Mouse (Mus musculus): ENCODE results near the gene AC170998.1. TPM values are rescaled to one million over a fixed set of nuclear protein-coding genes. Genes with fewer than 3 reads are reported as not detected.
A peak's percentile ranks its signal among the peaks of the same experiment; 100 is the strongest.
"Not testable (repeated sequence)": the region's sequence is repeated elsewhere in the genome, so short reads cannot be mapped to it uniquely, and the experiment has no call there.

The AC170998.1 gene
- polyA plus RNA-seq, 1 experiment from 2014 or later: 2.7 TPM

DNA sequence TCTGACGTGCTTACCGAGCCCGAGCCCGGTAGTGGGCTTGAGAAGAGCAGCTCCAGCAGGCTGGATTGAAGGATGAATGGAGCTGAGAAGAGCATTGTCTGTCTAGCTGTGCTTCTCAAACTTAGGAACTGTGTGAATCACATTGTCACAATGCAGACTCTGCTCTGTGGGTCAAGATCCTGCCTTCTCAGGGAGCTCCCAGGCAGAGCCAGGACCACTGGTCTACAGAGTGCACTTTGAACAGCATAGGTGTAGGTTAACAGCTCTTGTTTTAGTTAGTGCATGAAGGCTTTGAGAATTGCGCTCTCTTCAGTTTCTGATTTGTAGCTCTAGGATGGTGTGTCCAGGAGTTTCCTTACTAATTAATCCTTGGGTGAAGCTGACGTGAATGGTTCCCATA is 14.6 kb upstream of the AC170998.1 start:
- H3K4me2 ChIP-seq (ENCODE audit: low read depth, low read length): no peak overlapping the region
- H3K9ac ChIP-seq (ENCODE audit: low read length): no peak overlapping the region
- 84% methylated on average over 6 of the region's 6 CpGs for WGBS
- H3K36me3 ChIP-seq (ENCODE audit: control insufficient read depth, insufficient read depth, low read length): peaks cover 17% of the 10 kb centered on the region
- no peak for ATAC-seq (ENCODE audit: low read depth)
- H3K4me1 ChIP-seq (replicated peaks; ENCODE audit: control insufficient read depth, insufficient read depth, low read length): peaks cover 22% of the 10 kb centered on the region
- H3K27ac ChIP-seq (ENCODE audit: low read length): no peak overlapping the region
- H3K27me3 ChIP-seq (ENCODE audit: control insufficient read depth, insufficient read depth, low read depth, low read length): no peaks in the 10 kb centered on the region
- H3K9me3 ChIP-seq (ENCODE audit: control insufficient read depth, low read length): no peaks in the 10 kb centered on the region
- no peak overlapping the region for H3K4me3 ChIP-seq (ENCODE audit: low read length)

DNA sequence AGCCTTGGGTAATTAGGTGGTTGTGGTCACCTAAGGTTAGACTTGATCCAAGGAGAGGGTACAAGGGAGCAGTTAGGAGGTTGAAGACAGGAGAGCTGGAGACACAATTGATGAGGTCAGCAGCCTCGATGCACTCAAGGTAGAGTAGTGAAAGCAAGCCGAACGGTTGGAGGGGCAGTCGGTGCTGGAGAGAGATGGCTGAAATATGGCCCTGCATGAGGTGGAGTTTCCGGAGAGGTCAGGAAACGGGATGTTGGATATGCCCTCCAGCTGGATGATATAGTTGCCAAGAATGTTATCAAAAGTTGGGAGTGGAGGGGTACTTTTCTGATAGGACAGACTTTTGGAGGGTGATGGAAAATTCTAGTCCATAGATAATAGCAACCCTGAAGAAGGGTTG is 13.6 kb upstream of the AC170998.1 start:
- Histone ChIP-seq H3K4me1 (replicated peaks; ENCODE audit: control insufficient read depth, insufficient read depth, low read length) (peaks cover 17% of the 10 kb centered on the region), H3K9ac (ENCODE audit: low read length) (no peak overlapping the region), H3K27me3 (ENCODE audit: control insufficient read depth, insufficient read depth, low read depth, low read length) (no peaks in the 10 kb centered on the region), H3K36me3 (ENCODE audit: control insufficient read depth, insufficient read depth, low read length) (peaks cover 21% of the 10 kb centered on the region), H3K4me3 (ENCODE audit: low read length) (no peak overlapping the region), H3K27ac (ENCODE audit: low read length) (peak overlapping the region; percentile 27; the same call in 1 of the 2 replicates), H3K4me2 (ENCODE audit: low read depth, low read length) (no peak overlapping the region), H3K9me3 (ENCODE audit: control insufficient read depth, low read length) (no peaks in the 10 kb centered on the region)
- 35% methylated on average over 6 of the region's 6 CpGs for WGBS
- no peak for ATAC-seq (ENCODE audit: low read depth)

DNA sequence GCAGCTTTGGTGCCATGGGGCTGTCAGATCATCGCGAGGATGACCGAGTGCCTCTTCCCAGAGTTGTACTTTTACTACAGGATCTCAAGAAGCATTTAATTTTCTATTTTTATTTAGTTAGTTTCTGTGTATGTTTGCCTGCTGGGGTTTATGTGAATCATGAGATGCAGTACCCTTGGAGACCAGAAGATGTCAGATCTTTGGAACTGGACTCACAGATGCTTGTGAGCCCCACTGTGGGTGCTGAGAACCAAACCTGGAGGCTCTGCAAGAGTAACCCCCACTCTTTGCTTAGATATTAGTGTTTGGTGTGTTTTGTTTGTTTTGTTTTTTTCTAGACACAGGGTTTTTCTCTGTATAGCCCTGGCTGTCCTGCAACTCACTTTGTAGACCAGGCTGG is 11.9 kb upstream of the AC170998.1 start:
- no peaks in the 10 kb centered on the region for H3K27me3 ChIP-seq (ENCODE audit: control insufficient read depth, insufficient read depth, low read depth, low read length)
- no peak overlapping the region for H3K9ac ChIP-seq (ENCODE audit: low read length)
- ATAC-seq (ENCODE audit: low read depth): no peak
- peaks cover 16% of the 10 kb centered on the region for H3K4me1 ChIP-seq (replicated peaks; ENCODE audit: control insufficient read depth, insufficient read depth, low read length)
- no peak overlapping the region for H3K4me3 ChIP-seq (ENCODE audit: low read length)
- no peak overlapping the region for H3K4me2 ChIP-seq (ENCODE audit: low read depth, low read length)
- 98% methylated on average over 3 of the region's 3 CpGs for WGBS
- H3K27ac ChIP-seq (ENCODE audit: low read length): no peak overlapping the region
- H3K36me3 ChIP-seq (ENCODE audit: control insufficient read depth, insufficient read depth, low read length): peaks cover 26% of the 10 kb centered on the region
- no peaks in the 10 kb centered on the region for H3K9me3 ChIP-seq (ENCODE audit: control insufficient read depth, low read length)

DNA sequence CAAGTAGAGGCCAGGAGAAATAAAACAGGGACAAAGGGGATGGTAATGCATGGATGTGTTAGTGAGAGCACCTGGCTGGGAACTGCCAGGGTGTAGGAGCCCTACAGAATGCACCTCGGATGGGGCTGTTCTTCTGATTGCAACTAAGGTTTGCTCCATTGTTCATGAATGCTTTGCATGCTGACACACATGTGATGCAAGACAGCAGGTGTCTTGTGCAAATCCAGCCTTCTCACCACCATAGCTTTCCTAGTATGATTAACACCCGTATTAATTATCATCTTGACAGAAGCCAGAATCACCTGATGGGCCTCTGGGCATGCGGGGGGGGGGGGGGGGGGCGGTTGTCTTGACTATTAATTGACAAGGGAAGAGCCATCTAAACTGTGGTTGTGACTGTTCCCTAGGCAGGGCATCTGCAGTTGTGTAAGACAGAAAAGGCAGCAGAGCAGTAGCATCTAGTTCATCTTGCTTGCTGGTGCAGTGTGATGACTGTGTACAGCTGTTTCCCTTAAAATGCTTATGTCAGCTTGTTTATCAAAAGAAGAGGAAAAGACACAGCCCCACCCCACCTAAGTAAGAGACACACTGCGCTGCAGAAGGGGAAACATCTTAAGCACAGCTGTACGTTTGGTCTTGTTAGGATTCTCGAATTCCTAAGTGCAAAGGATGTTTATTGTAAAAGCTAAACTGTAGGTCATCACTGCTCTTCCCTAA is 9.9 kb upstream of the AC170998.1 start:
- Histone ChIP-seq H3K27me3 (ENCODE audit: control insufficient read depth, insufficient read depth, low read depth, low read length) (no peaks in the 10 kb centered on the region), H3K27ac (ENCODE audit: low read length) (no peak overlapping the region), H3K36me3 (ENCODE audit: control insufficient read depth, insufficient read depth, low read length) (peaks cover 32% of the 10 kb centered on the region), H3K9me3 (ENCODE audit: control insufficient read depth, low read length) (no peaks in the 10 kb centered on the region), H3K4me3 (ENCODE audit: low read length) (no peak overlapping the region), H3K9ac (ENCODE audit: low read length) (no peak overlapping the region), H3K4me2 (ENCODE audit: low read depth, low read length) (no peak overlapping the region), H3K4me1 (replicated peaks; ENCODE audit: control insufficient read depth, insufficient read depth, low read length) (peaks cover 18% of the 10 kb centered on the region)
- 60% methylated on average over 7 of the region's 7 CpGs for WGBS
- 0 out of 2 replicates have a peak, but pooled peaks have one; percentile 40 for ATAC-seq (ENCODE audit: low read depth)

DNA sequence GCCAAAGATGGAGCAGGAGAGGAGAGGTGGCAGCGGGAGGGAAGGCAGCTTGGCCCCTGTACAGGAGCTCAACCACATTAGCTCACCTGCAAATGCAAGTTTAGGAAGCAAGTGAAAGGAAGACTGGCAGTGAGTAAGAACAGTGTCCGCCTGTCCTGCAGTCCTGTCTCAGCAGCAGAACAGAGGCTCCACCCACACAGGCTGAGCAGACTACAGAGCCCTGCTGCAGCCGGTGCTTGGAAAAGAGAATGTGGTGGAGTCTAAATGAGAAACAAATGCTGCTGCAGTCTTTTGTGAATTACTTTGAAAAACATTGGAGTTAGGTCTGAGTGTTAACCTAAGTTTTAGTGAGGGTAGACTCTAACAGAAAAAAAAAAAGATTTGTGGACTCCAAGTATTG is 8.3 kb upstream of the AC170998.1 start:
- Histone ChIP-seq H3K27ac (ENCODE audit: low read length) (no peak overlapping the region), H3K36me3 (ENCODE audit: control insufficient read depth, insufficient read depth, low read length) (peaks cover 32% of the 10 kb centered on the region)

DNA sequence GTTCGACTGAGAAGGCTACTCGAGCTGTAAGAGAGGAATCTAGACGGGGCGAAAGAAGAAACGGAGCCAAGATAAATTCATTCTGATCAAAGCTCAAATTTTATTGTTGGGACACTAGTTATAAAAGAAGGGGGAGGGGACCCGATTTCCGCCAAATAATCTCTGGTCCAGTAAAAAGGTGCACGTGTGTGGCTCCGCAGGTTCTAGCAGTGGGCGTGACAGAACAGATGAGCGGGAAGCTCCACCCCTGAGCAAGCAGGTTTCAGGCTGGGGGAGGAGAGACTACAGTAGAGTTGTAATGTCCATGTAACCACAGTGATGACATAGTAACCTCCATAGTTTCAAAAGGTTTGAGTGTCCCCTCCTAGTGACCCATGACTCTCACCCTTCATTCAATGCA is 1.6 kb downstream of the AC170998.1 start:
- H3K27me3 ChIP-seq (ENCODE audit: control insufficient read depth, insufficient read depth, low read depth, low read length); ATAC-seq (ENCODE audit: low read depth); H3K9ac ChIP-seq (ENCODE audit: low read length); H3K4me3 ChIP-seq (ENCODE audit: low read length); H3K4me1 ChIP-seq (replicated peaks; ENCODE audit: control insufficient read depth, insufficient read depth, low read length); H3K9me3 ChIP-seq (ENCODE audit: control insufficient read depth, low read length); H3K4me2 ChIP-seq (ENCODE audit: low read depth, low read length); H3K27ac ChIP-seq (ENCODE audit: low read length): not testable (repeated sequence)
- WGBS: 89% methylated on average over 11 of the region's 11 CpGs
- H3K36me3 ChIP-seq (ENCODE audit: control insufficient read depth, insufficient read depth, low read length): peaks cover 53% of the 10 kb centered on the region

More for the DNA sequence above, 8.3 kb upstream of the AC170998.1 start:
- 60% methylated on average over 3 of the region's 3 CpGs for WGBS
- Histone ChIP-seq H3K27me3 (ENCODE audit: control insufficient read depth, insufficient read depth, low read depth, low read length) (no peaks in the 10 kb centered on the region), H3K4me1 (replicated peaks; ENCODE audit: control insufficient read depth, insufficient read depth, low read length) (peaks cover 14% of the 10 kb centered on the region), H3K9ac (ENCODE audit: low read length) (no peak overlapping the region), H3K4me3 (ENCODE audit: low read length) (no peak overlapping the region), H3K9me3 (ENCODE audit: control insufficient read depth, low read length) (no peaks in the 10 kb centered on the region), H3K4me2 (ENCODE audit: low read depth, low read length) (no peak overlapping the region)
- ATAC-seq (ENCODE audit: low read depth): no peak

DNA sequence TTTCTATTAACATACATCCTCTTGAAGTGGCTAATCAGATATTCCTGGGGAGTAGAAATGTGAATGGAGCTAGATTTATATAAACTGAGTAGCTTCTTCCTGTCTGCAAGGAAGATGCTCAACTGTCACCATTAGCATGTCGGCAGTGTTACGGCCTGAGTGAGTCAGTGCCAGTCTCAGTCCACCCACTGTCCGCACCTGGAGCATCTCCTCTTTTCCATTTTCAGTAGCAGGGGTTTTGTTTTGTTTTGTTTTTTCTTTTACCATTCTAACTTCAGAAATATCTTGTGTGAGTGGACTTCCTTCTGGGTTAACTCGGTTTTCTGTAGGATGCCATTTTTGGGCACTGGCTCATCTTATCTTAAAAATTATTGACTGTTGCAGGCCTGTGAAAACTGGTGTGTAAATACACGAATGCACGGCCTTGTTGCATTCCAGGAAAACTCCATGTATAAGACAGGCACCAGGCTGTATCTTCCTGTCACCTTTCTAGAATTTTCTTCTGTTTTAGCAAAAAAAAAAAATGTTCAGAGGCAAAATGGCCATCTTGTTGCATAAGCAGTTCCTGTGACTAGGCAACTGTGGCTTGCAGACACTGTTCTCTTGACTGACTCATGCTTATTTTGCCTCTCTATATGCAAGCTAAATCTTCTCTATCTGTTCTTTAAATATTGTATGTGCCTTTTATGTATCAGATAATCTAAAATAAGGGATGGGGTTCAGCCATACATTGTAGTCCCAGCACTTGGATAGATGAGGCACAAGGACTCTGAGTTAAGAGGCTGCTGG is 9.6 kb downstream of the AC170998.1 start:
- WGBS: 75% methylated on average over 6 of the region's 6 CpGs
- no peaks in the 10 kb centered on the region for H3K27me3 ChIP-seq (ENCODE audit: control insufficient read depth, insufficient read depth, low read depth, low read length)
- ATAC-seq (ENCODE audit: low read depth): no peak
- no peak overlapping the region for H3K4me3 ChIP-seq (ENCODE audit: low read length)
- no peaks in the 10 kb centered on the region for H3K4me1 ChIP-seq (replicated peaks; ENCODE audit: control insufficient read depth, insufficient read depth, low read length)
- H3K27ac ChIP-seq (ENCODE audit: low read length): no peak overlapping the region
- no peak overlapping the region for H3K9ac ChIP-seq (ENCODE audit: low read length)
- peaks cover 30% of the 10 kb centered on the region for H3K36me3 ChIP-seq (ENCODE audit: control insufficient read depth, insufficient read depth, low read length)
- H3K9me3 ChIP-seq (ENCODE audit: control insufficient read depth, low read length): no peaks in the 10 kb centered on the region
- no peak overlapping the region for H3K4me2 ChIP-seq (ENCODE audit: low read depth, low read length)

DNA sequence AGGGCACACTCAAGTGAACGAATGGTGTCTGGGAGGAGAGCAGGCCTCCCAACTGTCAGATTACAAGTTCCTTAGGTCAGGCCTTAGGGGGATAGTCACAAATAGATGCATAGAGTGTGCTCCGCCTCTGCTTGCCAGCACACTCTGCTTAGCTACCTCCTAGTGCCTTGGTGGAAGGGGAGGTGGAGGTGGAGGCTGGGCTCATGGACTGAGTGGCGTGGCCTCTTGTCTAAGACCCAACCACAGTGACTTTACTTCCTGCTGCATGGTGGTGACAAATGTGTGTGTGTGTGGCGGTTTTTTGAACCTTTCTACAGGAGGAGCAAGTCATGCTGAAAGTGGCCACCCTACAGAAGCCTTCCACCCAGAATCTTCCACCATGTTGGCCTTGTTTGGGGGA is 10.6 kb downstream of the AC170998.1 start:
- H3K4me3 ChIP-seq (ENCODE audit: low read length): no peak overlapping the region
- ATAC-seq (ENCODE audit: low read depth): no peak
- no peaks in the 10 kb centered on the region for H3K4me1 ChIP-seq (replicated peaks; ENCODE audit: control insufficient read depth, insufficient read depth, low read length)
- H3K4me2 ChIP-seq (ENCODE audit: low read depth, low read length): no peak overlapping the region
- peaks cover 28% of the 10 kb centered on the region for H3K36me3 ChIP-seq (ENCODE audit: control insufficient read depth, insufficient read depth, low read length)
- H3K9ac ChIP-seq (ENCODE audit: low read length): no peak overlapping the region
- no peaks in the 10 kb centered on the region for H3K9me3 ChIP-seq (ENCODE audit: control insufficient read depth, low read length)
- no peaks in the 10 kb centered on the region for H3K27me3 ChIP-seq (ENCODE audit: control insufficient read depth, insufficient read depth, low read depth, low read length)
- no peak overlapping the region for H3K27ac ChIP-seq (ENCODE audit: low read length)
- WGBS: 71% methylated on average over 4 of the region's 4 CpGs

DNA sequence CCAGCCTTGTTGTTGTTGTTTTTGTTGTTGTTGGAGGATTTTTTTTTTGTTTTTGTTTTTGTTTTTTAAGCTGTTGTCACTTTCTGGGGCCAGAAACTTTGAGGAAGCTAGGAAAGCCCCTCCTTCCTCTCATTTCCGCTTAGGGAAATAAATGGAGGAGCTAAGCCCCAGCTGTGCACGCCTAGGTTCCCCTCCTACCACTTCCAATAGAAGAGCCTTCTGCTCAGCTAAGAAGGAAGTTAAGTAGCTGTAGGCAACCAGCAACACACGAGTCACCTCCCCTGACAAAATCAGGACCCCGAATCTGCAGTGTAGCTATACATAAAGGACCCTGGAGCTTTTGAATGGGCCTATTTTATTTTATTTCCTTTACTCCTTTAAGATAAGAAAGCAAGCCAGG is 12.1 kb downstream of the AC170998.1 start:
- H3K36me3 ChIP-seq (ENCODE audit: control insufficient read depth, insufficient read depth, low read length): peaks cover 33% of the 10 kb centered on the region

More for the DNA sequence above, 12.1 kb downstream of the AC170998.1 start:
- Histone ChIP-seq H3K4me2 (ENCODE audit: low read depth, low read length) (no peak overlapping the region), H3K27ac (ENCODE audit: low read length) (no peak overlapping the region), H3K9me3 (ENCODE audit: control insufficient read depth, low read length) (no peaks in the 10 kb centered on the region), H3K4me3 (ENCODE audit: low read length) (no peak overlapping the region), H3K27me3 (ENCODE audit: control insufficient read depth, insufficient read depth, low read depth, low read length) (no peaks in the 10 kb centered on the region), H3K9ac (ENCODE audit: low read length) (no peak overlapping the region), H3K4me1 (replicated peaks; ENCODE audit: control insufficient read depth, insufficient read depth, low read length) (no peaks in the 10 kb centered on the region)
- no peak for ATAC-seq (ENCODE audit: low read depth)
- 81% methylated on average over 4 of the region's 4 CpGs for WGBS

Data from lung, embryonic 16.5 days (tissue).